Mouse (Mus musculus) stomach, embryonic 15.5 days (tissue): ENCODE results near the gene Cnksr3. TPM values are rescaled to one million over a fixed set of nuclear protein-coding genes. Genes with fewer than 3 reads are reported as not detected.

Experiments used
- ATAC-seq: fragments of 200-750 bp; cut with Nextera tagmentation; 2 replicates; pipeline ENCODE4 v1.8.0; 2017; ENCODE audit warnings: low read depth, moderate number of reproducible peaks, moderate TSS enrichment; ENCODE audit not compliant: insufficient read depth, low FRiP score
- H3K27ac ChIP-seq: fragments of 300-500 bp; sonication (generic); 2 replicates; pipeline ENCODE4 v1.5.1; 2015; ENCODE audit warnings: mild to moderate bottlenecking, inconsistent platforms
- H3K27me3 ChIP-seq: fragments of 300-500 bp; sonication (generic); replicated peaks from 2 replicates; pipeline ENCODE4 v1.6.1; 2015; ENCODE audit warnings: inconsistent platforms
- H3K36me3 ChIP-seq: fragments of 300-500 bp; sonication (generic); 2 replicates; pipeline ENCODE4 v1.6.1; 2015; ENCODE audit warnings: inconsistent platforms
- H3K4me1 ChIP-seq: fragments of 300-500 bp; sonication (generic); 2 replicates; pipeline ENCODE4 v1.6.1; 2015; ENCODE audit warnings: inconsistent platforms
- H3K4me2 ChIP-seq: fragments of 300-500 bp; sonication (generic); 2 replicates; pipeline ENCODE4 v1.6.1; 2015; ENCODE audit warnings: mild to moderate bottlenecking, inconsistent platforms
- H3K4me3 ChIP-seq: fragments of 300-500 bp; sonication (generic); replicated peaks from 2 replicates; pipeline ENCODE4 v1.5.1; 2015; ENCODE audit warnings: inconsistent platforms
- H3K9ac ChIP-seq: fragments of 300-500 bp; sonication (generic); 2 replicates; pipeline ENCODE4 v1.6.1; 2015; ENCODE audit warnings: inconsistent platforms
- H3K9me3 ChIP-seq: fragments of 300-500 bp; sonication (generic); 2 replicates; pipeline ENCODE4 v1.6.1; 2016; ENCODE audit warnings: inconsistent platforms
- WGBS: fragments of 180-500 bp; shearing (Covaris S2); methylation state at CpG from one replicate; pipeline ENCODE4 v1.1.7; 2015; 5-methylcytosine and 5-hydroxymethylcytosine counted together
- polyA plus RNA-seq: library from polyadenylated mRNA; unstranded; fragments of >200 nt; fragmentation: Nextera tagmentation; extraction: Ambion mirVana; gene quantifications from 2 replicates; pipeline ENCODE4 v1.2.1, GENCODE M21; 2015

The Cnksr3 gene
- polyA plus RNA-seq, 1 experiment from 2014 or later = 14.6 TPM

DNA sequence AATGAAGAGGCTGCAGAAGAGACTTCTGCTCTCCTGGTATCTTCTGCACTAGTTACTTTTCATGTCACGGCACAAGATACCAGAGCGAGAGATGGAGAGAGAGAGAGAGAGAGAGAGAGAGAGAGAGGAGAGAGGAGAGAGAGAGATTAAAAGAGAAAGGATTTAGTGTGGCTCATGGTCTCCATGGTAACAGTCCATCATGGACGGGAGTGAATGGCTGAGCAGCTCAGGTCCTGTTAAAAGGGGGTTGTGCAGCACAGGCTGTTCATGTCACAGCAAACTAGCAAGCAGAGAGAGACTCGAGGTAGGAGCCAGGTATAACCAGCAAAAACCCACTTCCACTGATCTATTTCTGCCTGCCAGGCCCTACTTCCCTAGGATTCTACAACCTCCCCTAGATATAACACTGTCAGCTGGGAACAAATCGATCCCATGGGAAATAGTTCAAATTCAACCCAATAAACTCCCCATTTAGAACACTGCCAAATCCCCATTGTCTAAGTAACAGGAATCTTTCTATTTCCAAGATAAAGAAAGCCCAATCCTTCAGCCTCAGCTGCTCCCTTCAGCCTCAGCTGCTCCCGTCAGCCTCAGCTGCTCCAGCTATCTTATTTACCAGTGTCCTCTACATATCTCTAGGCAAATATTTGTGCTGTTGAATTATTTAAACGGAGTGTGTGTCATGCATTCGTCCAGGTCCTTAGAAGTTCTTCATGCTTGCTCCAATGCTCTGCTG is 141.8 kb downstream of the Cnksr3 start:
- H3K36me3 ChIP-seq = no peaks in the 10 kb centered on the region
- H3K4me2 ChIP-seq = no peak overlapping the region
- no peaks in the 10 kb centered on the region for H3K4me1 ChIP-seq
- ATAC-seq = no peak
- 59% methylated on average over 8 of the region's 8 CpGs for WGBS
- H3K4me3 ChIP-seq = no peak overlapping the region
- H3K27me3 ChIP-seq = no peaks in the 10 kb centered on the region
- no peak overlapping the region for H3K9ac ChIP-seq
- no peaks in the 10 kb centered on the region for H3K9me3 ChIP-seq
- no peak overlapping the region for H3K27ac ChIP-seq

DNA sequence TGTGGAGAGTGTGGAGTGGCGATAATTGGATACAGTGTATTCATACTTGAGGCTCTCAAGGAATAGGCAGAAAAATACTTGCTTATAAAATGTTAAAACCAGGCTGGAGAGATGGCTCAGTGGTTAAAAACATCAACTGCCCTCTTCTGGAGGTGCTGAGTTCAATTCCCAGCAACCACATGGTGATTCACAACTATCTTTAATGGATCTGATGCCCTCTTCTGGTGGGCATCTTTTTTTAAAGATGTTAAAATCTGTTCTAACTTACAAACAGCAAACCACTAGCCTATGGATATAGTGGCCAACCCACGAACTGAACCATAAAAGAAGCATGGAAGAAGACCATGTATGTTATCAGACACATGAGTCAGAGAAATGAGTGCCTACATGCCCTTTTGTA is 142.9 kb downstream of the Cnksr3 start:
- no peak for ATAC-seq
- H3K27ac ChIP-seq = no peak overlapping the region
- 86% methylated on average over 2 of the region's 2 CpGs for WGBS
- H3K27me3 ChIP-seq = no peaks in the 10 kb centered on the region
- no peak overlapping the region for H3K9ac ChIP-seq
- H3K4me2 ChIP-seq = no peak overlapping the region
- no peaks in the 10 kb centered on the region for H3K36me3 ChIP-seq
- no peak overlapping the region for H3K4me3 ChIP-seq
- H3K4me1 ChIP-seq = no peaks in the 10 kb centered on the region
- no peaks in the 10 kb centered on the region for H3K9me3 ChIP-seq

Other genes with a start within 250 kb of the Cnksr3 start
- gene Ipcef1, start 159.8 kb downstream of the Cnksr3 start, polyA plus RNA-seq = 0.51 and 0.81 TPM in 2 replicates